Mouse (Mus musculus) right cerebral cortex, postnatal 36 days (tissue): Measurements from ENCODE around the gene Phf21a.
"Not testable (repeated sequence)": the region's sequence is repeated elsewhere in the genome, so short reads cannot be mapped to it uniquely, and the experiment has no call there.

Source experiments
- DNase-seq, 2 experiments: peaks; one replicate each; pipeline ENCODE4 v3.0.0; 2022; ENCODE audit warnings: low spot score in 2 of 2, mixed read lengths in 1 of 2

Phf21a gene

GRCm38 (mm10) chr2:92381901-92382588 lies 289.1 kb downstream of the Phf21a start, which contains the start of gene 1700029I15Rik:
1700029I15Rik (plus strand) TSS chr2:92382538.
- DNase-seq: no peak

GRCm38 (mm10) chr2:92382759-92383158 lies 289.8 kb downstream of the Phf21a start:
- no peak for DNase-seq

- no peak for DNase-seq
Measured at GRCm38 (mm10) chr2:92384101-92384500, 291.2 kb downstream of the Phf21a start.

GRCm38 (mm10) chr2:92385113-92386051 lies 292.5 kb downstream of the Phf21a start:
- no peak for DNase-seq

- no peak for DNase-seq
Measured at GRCm38 (mm10) chr2:92386821-92387570, 294.1 kb downstream of the Phf21a start.

GRCm38 (mm10) chr2:92387646-92388045 lies 294.7 kb downstream of the Phf21a start:
- peak in 1 of 2 experiments; percentile 76 for DNase-seq

- DNase-seq: no peak
Measured at GRCm38 (mm10) chr2:92388081-92388517, 295.2 kb downstream of the Phf21a start.

GRCm38 (mm10) chr2:92388891-92389641 lies 296.1 kb downstream of the Phf21a start:
- DNase-seq: peak; percentile 94 to 96

GRCm38 (mm10) chr2:92389645-92390044 lies 296.7 kb downstream of the Phf21a start:
- DNase-seq: no peak

GRCm38 (mm10) chr2:92390206-92390930 lies 297.5 kb downstream of the Phf21a start:
- no peak for DNase-seq

- no peak for DNase-seq
Measured at GRCm38 (mm10) chr2:92391116-92391515, 298.2 kb downstream of the Phf21a start.

GRCm38 (mm10) chr2:92391703-92392317 lies 298.9 kb downstream of the Phf21a start:
- DNase-seq: no peak

GRCm38 (mm10) chr2:92392318-92393264 lies 299.7 kb downstream of the Phf21a start:
- no peak for DNase-seq

- DNase-seq: no peak
Measured at GRCm38 (mm10) chr2:92395535-92395934, 302.6 kb downstream of the Phf21a start.

GRCm38 (mm10) chr2:92397436-92397835 lies 304.5 kb downstream of the Phf21a start:
- no peak for DNase-seq

GRCm38 (mm10) chr2:92399877-92400276 lies 307.0 kb downstream of the Phf21a start:
- not testable (repeated sequence) for DNase-seq

GRCm38 (mm10) chr2:92400682-92401081 lies 307.8 kb downstream of the Phf21a start:
- DNase-seq: no peak

- DNase-seq: no peak
Measured at GRCm38 (mm10) chr2:92401091-92401561, 308.2 kb downstream of the Phf21a start, which contains the start of gene Mapk8ip1. Mapk8ip1 (minus strand) TSS chr2:92401263.
